Comparison of ENCODE assay signal across 8 mouse cellular contexts in genomic region chr8:26622311-26623052, GRCm38 (mm10).
DNase-seq lines count a peak whose midpoint lies in the region; ATAC-seq and TF ChIP-seq lines count a peak whose summit lies in the region.
"Had no signal": no experiment of that assay in that cellular context is flagged by ENCODE, and none has a peak within 500 bp of the region (broad histone marks: within the 10 kb centered on the region; RNA-seq: fewer than 3 reads in every experiment).

No protein-coding gene starts in this region.

- peaks cover 14% of the 10 kb centered on the region for H3K9me3 ChIP-seq in megakaryocyte, embryonic 14.5 days
- no peaks in the 10 kb centered on the region for H3K9me3 ChIP-seq in forebrain, postnatal 0 days (ENCODE audit: low read length)
- no peaks in the 10 kb centered on the region for H3K9me3 ChIP-seq in midbrain, embryonic 11.5 days (ENCODE audit: control insufficient read depth, low read length)

- 0 out of 2 replicates have a peak overlapping the region, but pooled peaks have one; percentile 22 for H3K9ac ChIP-seq in forebrain, postnatal 0 days
- H3K9ac ChIP-seq in midbrain, embryonic 11.5 days (ENCODE audit: low read length) = peak overlapping the region; percentile 41

- peak overlapping the region; percentile 64 for H3K4me3 ChIP-seq in megakaryocyte, embryonic 14.5 days (replicated peaks)
- H3K4me3 ChIP-seq in forebrain, postnatal 0 days (ENCODE audit: low read depth, low read length) = no peak overlapping the region; the same call in 1 of the 2 replicates
- no peak overlapping the region for H3K4me3 ChIP-seq in midbrain, embryonic 11.5 days (ENCODE audit: low read depth, low read length)

- peak; percentile 16 for DNase-seq in forebrain, postnatal 0 days
- DNase-seq in midbrain, embryonic 11.5 days (ENCODE audit: low spot score, missing footprints) = no peak
- no peak for DNase-seq in left cerebral cortex, postnatal 10 days (ENCODE audit: extremely low spot score in 1 of 2, low spot score in 2 of 2)
- no peak for DNase-seq in gastrocnemius, adult 8-10 months (ENCODE audit: low spot score in 2 of 2)
- no peak for DNase-seq in heart, adult 18-20 months

- 13% methylated on average over 12 of the region's 12 CpGs for WGBS in forebrain, postnatal 0 days
- WGBS in midbrain, embryonic 11.5 days = 19% methylated on average over 12 of the region's 12 CpGs

- intact Hi-C loops in left cerebral cortex, postnatal 10 days (cut with DNase I) = no loop called here

- H3K27me3 ChIP-seq in megakaryocyte, embryonic 14.5 days (replicated peaks) = no peaks in the 10 kb centered on the region
- no peaks in the 10 kb centered on the region for H3K27me3 ChIP-seq in forebrain, postnatal 0 days (ENCODE audit: insufficient read depth, low read length)
- H3K27me3 ChIP-seq in midbrain, embryonic 11.5 days (ENCODE audit: control insufficient read depth, insufficient read depth, low read length) = no peaks in the 10 kb centered on the region

- no peak for TF ChIP-seq CTCF in forebrain, postnatal 0 days (IDR thresholded peaks at IDR 0.05; ENCODE audit: low read depth)

- ATAC-seq in megakaryocyte, adult 5-6 weeks (ENCODE audit: poor library complexity, severe bottlenecking) = no peak
- ATAC-seq in forebrain, postnatal 0 days = peak; percentile 60; the same call in 1 of the 2 replicates
- ATAC-seq in midbrain, embryonic 11.5 days (ENCODE audit: low FRiP score) = peak; percentile 67; the same call in 1 of the 2 replicates
- ATAC-seq: Patski had no signal

- no peak overlapping the region for H3K27ac ChIP-seq in forebrain, postnatal 0 days (ENCODE audit: low read depth, low read length)
- no peak overlapping the region for H3K27ac ChIP-seq in midbrain, embryonic 11.5 days (ENCODE audit: low read depth, low read length)

- H3K4me1 ChIP-seq in megakaryocyte, embryonic 14.5 days = peaks cover 3% of the 10 kb centered on the region; the same call in 1 of the 2 replicates
- peaks cover 7% of the 10 kb centered on the region; the same call in 1 of the 2 replicates for H3K4me1 ChIP-seq in forebrain, postnatal 0 days (ENCODE audit: insufficient read depth)
- H3K4me1 ChIP-seq in midbrain, embryonic 11.5 days (ENCODE audit: control insufficient read depth, insufficient read depth, low read length) = peaks cover 7% of the 10 kb centered on the region

- H3K4me2 ChIP-seq in forebrain, postnatal 0 days (ENCODE audit: low read depth) = peak overlapping the region; percentile 29
- H3K4me2 ChIP-seq in midbrain, embryonic 11.5 days = peak overlapping the region; percentile 32

- H3K36me3 ChIP-seq in megakaryocyte, embryonic 14.5 days (replicated peaks; ENCODE audit: low read length) = no peaks in the 10 kb centered on the region
- H3K36me3 ChIP-seq in forebrain, postnatal 0 days (ENCODE audit: insufficient read depth) = no peaks in the 10 kb centered on the region
- no peaks in the 10 kb centered on the region for H3K36me3 ChIP-seq in midbrain, embryonic 11.5 days (ENCODE audit: control insufficient read depth, insufficient read depth, low read length)
